Mouse (Mus musculus) thymus, postnatal 0 days (tissue): ENCODE measurements around the gene Gsx1. TPM values are rescaled to one million over a fixed set of nuclear protein-coding genes. Genes with fewer than 3 reads are reported as not detected.

Experiments used
- DNase-seq: peaks from one replicate; pipeline ENCODE4 v3.0.0-alpha.2; 2015; ENCODE audit warnings: low spot score
- polyA plus RNA-seq: library from polyadenylated mRNA; unstranded; fragments of >200 nt; fragmentation: Nextera tagmentation; extraction: Ambion mirVana; gene quantifications from 2 replicates; pipeline ENCODE4 v1.2.1, GENCODE M21; 2015

Gene Gsx1
- not detected in 2 replicates for polyA plus RNA-seq

DNA sequence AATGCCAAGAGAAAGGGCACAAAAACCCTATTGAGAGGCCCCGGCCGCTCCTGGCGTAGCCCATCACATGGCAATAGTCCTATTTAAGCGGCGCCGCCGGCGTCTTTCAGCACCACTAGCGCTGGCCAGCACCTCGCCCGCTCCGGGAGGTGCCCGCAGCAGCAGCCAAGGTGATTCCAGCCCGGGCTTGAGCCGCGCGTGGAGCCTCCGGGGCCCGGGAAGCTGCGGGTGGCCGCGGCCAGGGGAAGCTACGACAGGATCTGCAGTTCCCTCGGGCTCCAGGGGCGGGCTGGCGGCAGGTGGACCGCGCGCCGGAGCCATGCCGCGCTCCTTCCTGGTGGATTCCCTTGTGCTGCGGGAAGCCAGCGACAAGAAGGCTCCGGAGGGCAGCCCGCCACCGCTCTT lies at the start of gene Gsx1:
TSS of gene Gsx1 (plus strand) at position 126 of the 405 bp plus-strand sequence.
- peak; percentile 11 for DNase-seq

DNA sequence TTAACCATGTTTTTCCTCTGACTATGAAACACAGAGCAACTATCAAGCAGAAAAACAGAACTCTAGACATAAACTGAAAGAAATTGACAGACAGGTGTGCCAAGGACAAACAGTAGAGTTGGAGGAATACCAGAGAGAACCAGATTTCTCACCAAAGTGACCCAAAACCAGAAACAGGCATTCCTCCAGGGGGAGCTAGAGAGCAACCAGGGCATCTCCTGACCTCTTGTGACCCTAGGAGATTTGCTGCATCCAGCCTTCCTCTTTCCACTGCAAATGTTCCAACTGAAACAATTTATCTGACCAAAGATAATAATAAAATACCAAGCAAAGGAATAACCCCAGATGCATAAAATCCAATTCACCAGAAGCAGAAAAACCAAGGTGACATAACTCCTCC lies 41.2 kb upstream of the Gsx1 start:
- no peak for DNase-seq

DNA sequence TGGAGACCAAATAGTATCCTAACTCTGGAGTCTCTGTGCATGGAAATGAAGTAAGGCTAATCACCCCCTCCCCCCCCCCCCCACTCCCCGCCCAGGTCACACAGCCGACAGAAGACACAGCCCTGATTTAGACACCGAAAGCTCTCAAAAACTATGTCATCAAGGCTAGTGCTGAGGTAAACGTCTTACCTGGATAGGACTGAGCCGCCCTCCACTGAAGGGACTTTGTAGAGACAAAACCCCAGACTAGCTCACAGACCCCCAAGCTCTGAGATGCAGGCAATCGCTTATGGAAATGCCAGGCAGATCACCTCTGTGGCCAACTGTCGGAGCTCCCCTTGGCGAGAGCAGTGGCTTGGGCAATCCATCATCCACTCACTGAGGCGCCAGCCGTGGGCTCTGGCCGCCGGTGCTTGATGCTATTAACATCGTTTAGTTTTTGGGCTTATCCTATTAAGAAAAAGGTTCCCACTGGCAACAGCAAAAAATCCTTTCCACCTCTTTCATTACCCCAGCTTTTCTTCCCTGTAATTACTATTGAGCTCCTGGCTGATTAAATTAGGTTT lies 33.6 kb upstream of the Gsx1 start:
- DNase-seq, result no peak

DNA sequence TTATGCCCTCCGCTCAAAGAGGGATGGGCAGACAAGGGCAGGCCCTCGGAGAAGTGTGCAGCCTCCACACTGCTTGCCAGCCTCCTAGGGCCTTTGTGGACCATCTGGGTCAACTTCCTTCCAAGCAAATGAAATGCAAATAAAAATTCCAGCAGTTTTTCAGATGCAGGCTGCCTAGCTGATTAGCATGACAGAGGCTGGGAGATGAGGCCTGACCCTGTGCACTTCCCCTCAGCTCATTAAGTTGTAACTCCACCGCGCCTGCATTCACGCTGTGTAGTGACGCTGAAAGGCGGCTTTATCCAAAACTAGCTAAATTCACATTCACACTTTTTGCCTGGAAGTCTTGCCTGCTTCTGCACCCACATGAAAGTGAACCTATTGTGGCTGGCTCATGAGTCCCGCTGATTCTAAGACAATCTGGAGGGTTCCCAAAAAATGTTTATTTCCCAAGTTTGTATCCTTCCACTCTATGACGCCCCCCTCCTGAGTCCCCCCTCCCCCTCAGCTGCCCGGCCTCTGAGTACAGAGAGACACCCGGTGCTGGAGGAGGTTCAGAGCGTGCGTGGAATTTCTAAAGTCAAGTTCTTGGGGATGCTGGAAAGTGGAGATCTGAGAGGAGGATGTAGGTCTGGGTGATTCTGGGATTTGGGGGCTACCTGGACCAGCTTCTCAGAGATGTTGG lies 32.9 kb upstream of the Gsx1 start:
- no peak for DNase-seq

DNA sequence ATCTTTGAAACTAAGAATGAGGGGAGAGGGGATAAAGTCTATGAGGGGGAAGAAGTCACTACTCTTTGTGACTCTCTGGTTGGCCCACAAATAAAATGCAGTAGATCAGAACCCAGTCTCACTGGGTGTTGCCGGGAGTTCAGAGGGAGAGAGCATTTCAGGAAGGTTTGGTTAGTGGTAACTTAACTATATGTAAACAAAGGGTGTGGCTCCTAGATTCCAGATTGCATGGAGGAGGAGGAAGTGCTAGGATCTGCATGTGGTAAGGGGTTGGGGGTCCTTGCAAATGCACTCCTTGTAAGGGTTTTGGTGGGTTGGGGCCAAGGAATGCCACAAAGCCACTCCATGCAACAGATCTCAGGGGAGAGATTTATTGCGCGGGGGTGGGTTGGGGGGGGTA lies 32.1 kb upstream of the Gsx1 start:
- DNase-seq, result no peak

DNA sequence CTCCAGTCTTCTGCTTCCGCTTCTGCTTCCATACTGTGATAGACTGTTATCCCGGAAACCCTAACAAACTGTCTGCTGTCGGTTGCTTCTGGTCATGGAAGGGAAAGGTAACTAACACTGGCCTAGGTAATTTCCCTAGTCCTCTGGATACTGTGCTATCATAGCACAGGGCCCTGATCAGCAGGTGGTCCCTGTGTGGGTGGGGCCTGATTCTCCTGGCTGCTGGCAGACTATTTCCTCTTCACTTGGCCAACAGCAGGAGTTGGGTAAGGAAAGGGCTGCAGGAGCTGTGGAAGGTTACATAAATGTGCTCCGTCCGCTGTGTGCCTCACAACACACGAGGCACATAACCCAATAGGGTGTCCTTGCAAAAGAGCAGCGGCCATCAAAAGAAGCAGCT lies 31.1 kb upstream of the Gsx1 start:
- DNase-seq, result no peak

DNA sequence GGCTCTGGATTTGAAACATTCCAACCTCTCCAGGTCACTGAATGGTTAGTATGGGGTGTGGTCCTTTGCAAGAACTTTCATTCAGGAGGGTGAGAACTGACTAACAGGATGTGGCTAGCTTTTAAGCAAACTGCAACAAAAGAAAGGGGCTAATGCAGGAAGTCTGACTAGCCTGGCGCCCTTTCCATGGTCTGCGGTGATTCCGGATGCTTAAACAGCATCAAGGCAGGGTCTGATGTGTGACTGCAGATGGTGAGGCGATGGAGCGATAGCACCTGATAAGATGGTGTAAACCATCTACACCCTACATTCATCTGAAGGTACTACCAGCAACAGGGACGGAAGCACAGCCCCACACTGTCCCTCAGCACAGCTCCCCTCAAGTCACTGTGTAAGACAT lies 29.2 kb upstream of the Gsx1 start:
- peak; percentile 51 for DNase-seq

DNA sequence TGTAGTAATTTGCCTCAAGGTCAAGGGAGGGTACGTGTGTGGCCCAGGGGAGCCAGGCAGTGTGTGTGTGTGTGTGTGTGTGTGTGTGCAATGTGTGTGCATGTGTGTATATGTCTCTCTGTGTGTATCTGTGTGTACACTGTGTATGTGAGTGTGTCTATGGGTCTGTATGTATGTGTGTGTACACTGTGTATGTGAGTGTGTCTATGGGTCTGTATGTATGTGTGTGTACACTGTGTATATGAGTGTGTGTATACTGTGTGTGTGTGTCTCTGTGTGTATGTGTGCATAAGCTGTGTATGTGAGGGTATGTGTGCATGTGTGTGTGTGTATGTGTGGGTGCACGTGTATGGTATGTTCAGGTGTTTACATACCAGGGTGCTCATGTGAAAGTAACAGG lies 28.7 kb upstream of the Gsx1 start:
- no peak for DNase-seq

DNA sequence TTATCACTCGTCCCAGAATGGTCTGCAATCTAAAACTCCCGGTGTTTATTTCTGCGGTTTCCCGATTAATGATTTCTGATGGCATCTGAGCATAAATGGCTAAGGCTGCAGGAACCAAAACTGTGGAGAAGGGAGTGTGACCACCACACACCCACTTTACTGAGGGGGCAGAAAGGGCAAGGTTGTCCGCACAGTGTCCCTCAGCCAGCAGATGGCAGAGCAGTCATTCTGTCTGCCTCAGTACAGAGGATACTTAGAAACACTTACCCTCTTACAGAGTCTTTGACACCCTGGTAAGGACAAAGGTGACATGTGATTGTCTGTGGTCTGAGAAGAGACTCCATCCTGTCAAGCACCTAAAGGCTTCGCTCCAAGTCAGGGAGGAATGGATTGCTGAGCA lies 23.4 kb upstream of the Gsx1 start:
- no peak for DNase-seq

DNA sequence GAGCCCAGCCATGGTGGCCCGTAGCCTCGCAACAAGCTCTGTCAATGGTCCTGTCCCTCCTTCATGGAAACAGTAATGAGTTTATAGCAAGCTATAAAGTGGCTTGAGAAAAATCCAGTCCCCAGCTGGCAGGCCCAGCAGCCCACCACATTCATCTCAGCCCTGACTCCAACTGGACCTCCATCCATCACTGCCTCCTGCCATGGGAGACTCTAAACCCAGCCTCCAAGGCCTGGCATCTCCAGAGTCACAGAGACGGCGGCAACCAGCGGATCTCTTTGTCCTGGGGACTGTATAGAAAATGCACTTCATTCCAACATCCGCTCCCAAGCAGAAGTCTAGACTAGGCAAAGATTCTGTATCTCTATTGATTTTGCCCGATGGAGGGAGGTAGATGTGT lies 18.4 kb upstream of the Gsx1 start:
- no peak for DNase-seq

DNA sequence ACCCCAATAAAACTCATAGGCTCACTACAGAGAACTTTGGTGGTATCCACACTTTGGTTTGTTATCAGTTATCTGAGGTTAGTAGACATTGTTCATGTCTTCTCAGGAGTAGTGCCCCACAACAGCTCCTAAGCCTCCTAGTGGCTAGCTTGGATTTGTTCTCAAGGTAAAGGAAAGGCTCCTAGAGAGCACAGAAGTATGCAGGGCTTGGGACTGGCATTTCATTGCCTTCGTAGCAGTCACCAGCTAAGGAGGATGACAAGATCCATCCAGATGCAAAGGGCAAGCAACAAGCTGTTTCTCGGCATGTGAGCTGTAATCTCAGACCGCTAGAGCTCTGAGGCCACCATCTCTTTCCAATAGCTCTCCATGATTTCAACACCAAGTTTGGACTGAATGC lies 14.4 kb upstream of the Gsx1 start:
- no peak for DNase-seq

DNA sequence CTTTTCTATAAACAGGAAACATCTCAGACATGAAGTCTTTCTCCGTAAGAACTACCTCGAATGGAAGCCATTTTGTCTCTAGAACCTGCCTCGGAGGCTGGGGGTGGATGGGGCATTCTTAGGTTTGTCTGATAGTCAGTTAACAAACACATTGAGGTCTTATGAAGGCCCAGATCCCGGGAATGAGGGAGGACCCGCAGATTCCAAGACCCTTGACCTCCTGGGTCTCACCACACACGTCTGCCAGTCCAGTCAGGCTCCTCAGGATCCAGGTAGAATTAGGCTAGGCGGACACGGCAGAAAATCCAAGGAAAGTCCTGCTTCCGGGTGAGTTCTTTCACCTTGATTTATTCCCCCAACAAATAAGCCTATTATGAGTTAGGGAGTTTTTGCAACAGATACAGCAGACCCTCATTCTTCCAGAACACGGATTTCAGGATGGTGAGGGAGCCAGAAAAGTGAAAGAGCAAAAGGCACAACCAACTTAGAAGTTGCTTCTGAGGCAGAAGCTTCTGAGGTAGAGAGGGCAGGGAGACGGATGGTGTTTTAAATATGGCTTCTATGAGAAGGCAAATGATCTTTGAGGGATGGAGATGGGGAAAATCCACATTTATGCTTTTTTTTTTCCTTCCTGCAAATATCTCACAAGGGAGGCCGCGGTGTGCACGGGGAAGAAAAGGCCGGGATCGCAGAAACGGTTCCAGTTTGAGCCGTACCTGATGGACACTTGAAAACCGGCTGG lies 3.2 kb upstream of the Gsx1 start:
- DNase-seq, result no peak

DNA sequence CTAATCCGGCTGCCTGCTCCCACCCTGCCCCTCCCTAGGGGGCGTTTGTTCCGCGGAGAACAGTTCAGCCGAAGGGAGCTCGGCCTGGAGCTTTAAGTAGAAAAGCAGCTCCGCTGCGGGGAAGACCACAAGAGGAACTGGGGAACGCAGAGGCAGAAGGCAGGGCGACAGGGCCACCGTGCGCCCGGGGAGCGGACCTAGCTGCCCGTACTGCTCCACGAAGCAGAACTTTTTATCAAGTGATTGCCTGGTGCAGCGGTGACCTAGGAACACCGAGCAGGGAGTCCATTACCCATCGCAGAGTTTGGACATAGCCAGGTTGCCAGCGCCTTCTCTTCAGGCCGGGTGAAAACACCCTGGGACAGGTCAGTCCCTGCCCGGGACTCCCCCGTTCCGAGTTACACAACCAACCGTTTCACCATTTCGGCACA lies 2.5 kb upstream of the Gsx1 start:
- no peak for DNase-seq

DNA sequence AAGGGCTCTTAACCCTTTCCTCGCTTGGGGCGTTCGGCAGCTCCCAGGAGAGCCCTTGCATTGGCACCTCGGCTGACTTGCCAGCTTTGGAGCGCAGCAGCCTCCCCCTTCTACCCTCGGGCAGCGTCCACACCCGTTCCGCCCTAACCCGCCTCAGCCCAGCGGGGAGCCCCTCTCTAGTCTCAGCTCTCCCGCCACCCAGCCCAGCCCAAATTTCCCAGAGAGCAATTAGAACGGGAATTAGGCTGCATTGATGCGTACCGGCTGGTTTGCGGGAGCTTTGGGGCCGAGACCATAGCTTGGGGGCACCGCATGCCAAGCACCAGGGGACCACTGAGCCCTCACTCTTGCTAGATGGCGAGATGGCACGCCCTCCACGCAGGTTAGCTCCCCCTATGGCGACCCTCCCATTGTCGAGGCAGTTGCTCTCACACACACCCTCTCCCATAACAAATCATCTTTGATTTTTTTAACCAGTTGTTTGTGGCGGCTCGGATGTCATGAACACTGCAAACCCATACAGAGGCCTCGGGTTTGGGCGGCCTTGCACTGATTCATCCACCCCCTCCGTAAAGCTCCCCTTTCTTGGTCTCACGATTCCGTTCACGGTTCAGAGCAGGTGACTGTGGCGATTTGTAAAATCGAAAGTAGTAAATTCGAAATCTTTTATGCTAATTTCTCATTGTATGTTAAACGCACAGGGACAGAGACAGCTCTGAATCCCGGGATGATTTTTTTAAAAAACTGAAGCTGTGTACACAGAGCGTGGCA lies 1.5 kb upstream of the Gsx1 start:
- DNase-seq, result no peak

DNA sequence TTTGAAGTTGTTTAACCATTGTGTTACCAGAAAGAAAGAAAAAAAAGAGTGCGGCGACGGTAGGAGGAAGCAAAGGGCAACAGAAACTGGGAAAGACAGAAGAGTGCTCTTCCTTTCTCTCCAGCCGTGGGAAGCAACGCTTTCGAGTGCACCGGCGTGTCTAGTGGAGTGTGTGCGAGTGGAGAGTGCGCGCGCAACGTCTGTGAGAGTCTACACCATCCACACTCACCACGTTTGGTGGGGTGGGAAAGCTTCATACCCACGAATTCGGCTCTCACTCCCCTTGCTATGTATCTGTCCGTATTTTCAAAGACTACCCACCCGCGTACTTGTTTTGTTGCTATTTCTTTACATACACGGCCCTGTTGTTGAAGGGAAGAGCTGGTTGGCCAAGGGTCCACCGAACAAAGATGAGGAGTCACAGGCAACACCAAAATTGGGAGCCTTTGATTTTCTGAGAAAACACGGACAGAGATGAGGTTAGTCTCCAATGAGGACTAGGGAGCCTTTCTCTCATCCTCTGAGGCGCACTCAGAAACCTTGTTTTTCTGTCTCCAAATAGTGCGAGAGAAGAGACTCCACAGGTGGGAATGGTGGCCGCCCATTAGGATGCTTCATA lies 835 bp upstream of the Gsx1 start:
- DNase-seq, result no peak

DNA sequence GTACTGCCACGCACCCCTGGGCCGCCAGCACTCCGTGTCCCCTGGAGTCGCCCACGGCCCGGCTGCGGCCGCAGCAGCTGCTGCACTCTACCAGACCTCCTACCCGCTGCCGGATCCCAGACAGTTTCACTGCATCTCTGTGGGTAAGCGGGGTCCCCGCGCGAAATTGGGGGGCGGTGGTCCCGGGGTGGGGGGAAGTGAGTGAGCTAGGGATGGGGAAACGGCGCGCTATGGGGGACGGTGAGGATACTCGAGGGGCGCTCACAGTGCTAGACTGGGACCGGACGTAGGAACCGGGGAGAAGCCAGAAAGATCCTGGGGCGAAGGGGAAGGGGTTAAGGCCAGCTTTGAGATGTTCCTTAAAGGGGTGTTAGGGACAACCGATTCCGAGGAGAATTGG lies 660 bp downstream of the Gsx1 start:
- DNase-seq, result no peak

DNA sequence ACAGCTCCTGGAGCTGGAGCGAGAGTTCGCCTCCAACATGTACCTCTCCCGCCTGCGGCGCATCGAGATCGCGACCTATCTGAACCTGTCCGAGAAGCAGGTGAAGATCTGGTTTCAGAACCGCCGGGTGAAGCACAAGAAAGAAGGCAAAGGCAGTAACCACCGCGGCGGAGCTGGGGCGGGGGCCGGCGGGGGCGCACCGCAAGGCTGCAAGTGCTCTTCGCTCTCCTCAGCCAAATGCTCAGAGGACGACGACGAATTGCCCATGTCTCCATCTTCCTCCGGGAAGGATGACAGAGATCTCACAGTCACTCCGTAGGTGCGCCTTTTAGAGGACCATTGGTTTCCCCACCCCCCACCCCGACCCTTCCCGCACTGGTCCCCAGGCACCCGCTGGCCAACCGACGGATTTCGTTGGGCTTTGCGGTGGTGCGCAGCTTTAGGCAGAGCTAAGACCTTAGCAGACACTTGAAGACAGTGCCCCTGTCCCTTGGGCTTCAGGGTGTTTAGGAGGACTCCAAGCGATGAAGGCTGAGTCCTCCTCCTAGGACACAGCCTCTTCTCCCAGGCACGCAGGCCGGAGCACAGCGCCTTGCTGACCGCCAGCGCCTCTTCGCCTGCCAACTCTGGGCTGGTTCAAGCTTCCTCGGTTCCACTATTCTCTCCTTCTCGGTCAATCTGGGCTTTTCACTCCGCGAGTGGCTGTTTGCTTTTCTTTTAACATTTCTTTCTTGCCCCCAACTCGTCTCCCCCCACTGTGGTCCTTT lies 1.5 kb downstream of the Gsx1 start:
- DNase-seq, result no peak

DNA sequence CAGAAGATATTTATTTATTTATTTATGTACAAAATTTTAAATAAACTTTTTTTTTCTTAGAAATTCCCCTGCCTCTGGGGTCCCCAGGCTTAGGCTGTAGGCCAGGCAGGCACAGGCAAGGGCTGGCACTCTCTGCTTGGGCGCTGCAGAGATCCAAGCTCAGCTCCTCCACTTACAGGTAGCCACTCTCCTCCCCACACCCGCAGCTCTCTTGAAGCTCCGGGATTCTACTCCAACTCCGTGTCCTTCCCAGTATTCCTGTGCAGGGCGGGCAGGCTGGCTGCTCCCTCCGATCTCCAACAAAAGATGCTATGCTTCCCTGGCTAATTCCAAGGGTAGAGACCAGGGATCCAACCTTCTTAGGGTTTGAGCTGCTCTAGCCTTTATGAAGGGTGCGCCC lies 2.4 kb downstream of the Gsx1 start:
- no peak for DNase-seq

DNA sequence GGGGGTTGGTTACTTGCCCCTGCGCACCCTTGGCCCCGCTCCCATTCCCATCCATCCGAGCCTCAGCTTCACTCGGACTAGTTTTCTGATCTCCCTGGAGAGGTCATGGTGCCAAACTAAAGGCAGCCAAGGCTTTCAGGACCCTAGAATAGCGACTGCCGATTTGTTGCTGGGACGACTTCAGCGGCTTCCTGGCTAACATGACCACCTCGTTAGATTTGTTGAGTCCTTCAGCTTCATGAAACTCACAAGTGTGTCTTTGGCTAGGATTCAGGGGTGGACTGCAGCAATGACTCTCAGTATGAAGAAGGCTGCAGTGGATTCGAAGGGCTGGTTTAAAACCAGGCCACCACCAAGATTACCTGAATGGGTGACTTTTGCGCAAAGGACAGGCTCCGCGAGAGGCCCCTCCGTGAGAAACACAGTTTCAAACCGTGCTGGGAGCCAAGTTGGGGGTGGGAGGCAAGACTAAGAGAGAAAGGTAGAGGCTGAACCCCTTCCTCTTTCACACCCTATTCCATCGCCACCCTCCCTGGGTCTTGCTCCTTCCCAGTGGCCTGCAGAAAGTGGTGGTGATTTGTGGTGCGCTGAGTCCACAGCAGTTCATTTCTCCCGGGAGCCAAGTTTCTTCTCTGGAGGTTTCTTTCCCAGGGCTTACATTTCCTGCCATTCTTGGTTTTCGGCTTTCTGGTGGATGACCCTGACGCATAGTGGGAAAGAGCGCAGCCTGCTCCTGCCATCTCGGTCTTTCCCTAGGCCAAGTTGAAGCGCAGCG lies 3.5 kb downstream of the Gsx1 start:
- DNase-seq, result no peak

DNA sequence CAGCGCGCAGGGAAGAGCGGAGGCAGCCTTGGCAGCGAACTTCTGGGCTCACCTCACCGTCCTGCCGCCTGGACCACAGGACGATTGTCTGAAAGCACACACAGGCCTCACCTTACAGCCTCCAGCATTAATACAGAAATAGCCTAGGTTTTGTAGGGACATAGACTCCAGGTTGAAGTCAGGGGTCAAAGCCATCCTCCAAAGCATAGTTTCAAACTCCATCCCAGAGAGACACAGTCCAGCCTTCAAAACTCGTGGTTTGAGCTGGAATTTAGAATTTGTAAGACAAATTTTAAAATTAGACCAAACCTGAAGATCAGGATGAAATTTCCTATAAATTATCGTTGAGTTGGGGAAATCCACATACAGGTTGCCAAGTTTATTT lies 4.1 kb downstream of the Gsx1 start:
- DNase-seq, result no peak
